Mouse (Mus musculus) thymus, adult 2 months (tissue): ENCODE results near the gene Cks2.

Experiments
- CTCF ChIP-seq: fragments of 200-500 bp; IDR thresholded peaks from 2 replicates; pipeline ENCODE4 v1.5.1; 2012; ENCODE audit warnings: mild to moderate bottlenecking, control low read depth, low read length, moderate library complexity, borderline replicate concordance; ENCODE audit not compliant: control insufficient read depth, poor library complexity, insufficient read depth; ENCODE audit errors: extremely low read depth
- POLR2A ChIP-seq: fragments of 200-500 bp; IDR thresholded peaks from 2 replicates; pipeline ENCODE4 v1.6.1; 2012; ENCODE audit warnings: mild to moderate bottlenecking, low read length, control low read depth, moderate library complexity; ENCODE audit not compliant: control insufficient read depth, poor library complexity, insufficient read depth; ENCODE audit errors: extremely low read depth

GRCm38 (mm10) chr13:51685290-51685966, 40.4 kb downstream of the Cks2 start:
- TF ChIP-seq POLR2A: no peak
- TF ChIP-seq CTCF: no peak
